Comparison of ENCODE assay signal across 18 mouse cellular contexts in the genomic region with DNA sequence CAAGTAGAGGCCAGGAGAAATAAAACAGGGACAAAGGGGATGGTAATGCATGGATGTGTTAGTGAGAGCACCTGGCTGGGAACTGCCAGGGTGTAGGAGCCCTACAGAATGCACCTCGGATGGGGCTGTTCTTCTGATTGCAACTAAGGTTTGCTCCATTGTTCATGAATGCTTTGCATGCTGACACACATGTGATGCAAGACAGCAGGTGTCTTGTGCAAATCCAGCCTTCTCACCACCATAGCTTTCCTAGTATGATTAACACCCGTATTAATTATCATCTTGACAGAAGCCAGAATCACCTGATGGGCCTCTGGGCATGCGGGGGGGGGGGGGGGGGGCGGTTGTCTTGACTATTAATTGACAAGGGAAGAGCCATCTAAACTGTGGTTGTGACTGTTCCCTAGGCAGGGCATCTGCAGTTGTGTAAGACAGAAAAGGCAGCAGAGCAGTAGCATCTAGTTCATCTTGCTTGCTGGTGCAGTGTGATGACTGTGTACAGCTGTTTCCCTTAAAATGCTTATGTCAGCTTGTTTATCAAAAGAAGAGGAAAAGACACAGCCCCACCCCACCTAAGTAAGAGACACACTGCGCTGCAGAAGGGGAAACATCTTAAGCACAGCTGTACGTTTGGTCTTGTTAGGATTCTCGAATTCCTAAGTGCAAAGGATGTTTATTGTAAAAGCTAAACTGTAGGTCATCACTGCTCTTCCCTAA. TPM values are rescaled to one million over a fixed set of nuclear protein-coding genes. Genes with fewer than 3 reads are reported as not detected.
DNase-seq lines count a peak whose midpoint lies in the region; ATAC-seq and TF ChIP-seq lines count a peak whose summit lies in the region.
"Had no signal": no experiment of that assay in that cellular context is flagged by ENCODE, and none has a peak within 500 bp of the region (broad histone marks: within the 10 kb centered on the region; RNA-seq: fewer than 3 reads in every experiment).

No protein-coding gene starts in this region.

- no peaks in the 10 kb centered on the region for H3K9me3 ChIP-seq in embryonic facial prominence, embryonic 15.5 days (replicated peaks)
- H3K9me3 ChIP-seq: limb, embryonic 13.5 days; stomach, embryonic 15.5 days had no signal

- no peak overlapping the region for H3K9ac ChIP-seq in embryonic facial prominence, embryonic 15.5 days
- H3K9ac ChIP-seq: limb, embryonic 13.5 days; stomach, embryonic 15.5 days had no signal

- H3K27ac ChIP-seq in layer of hippocampus, adult 2 months = peak overlapping the region; percentile 36; the same call in 1 of the 2 replicates
- peak overlapping the region; percentile 83 for H3K27ac ChIP-seq in embryonic facial prominence, embryonic 15.5 days (replicated peaks)
- H3K27ac ChIP-seq: left cerebral cortex, adult 2 months; limb, embryonic 13.5 days; stomach, embryonic 15.5 days had no signal

- H3K36me3 ChIP-seq in embryonic facial prominence, embryonic 15.5 days = peaks cover 54% of the 10 kb centered on the region

- 49% methylated on average over 7 of the region's 7 CpGs for WGBS in embryonic facial prominence, embryonic 15.5 days

- no peak for TF ChIP-seq CTCF in layer of hippocampus, adult 2 months (conservative IDR thresholded peaks at IDR 0.05)
- no peak for TF ChIP-seq CTCF in brain, embryonic 14.5 days (IDR thresholded peaks at IDR 0.05; ENCODE audit: borderline replicate concordance, extremely low read depth, insufficient read depth, insufficient read length)

- no peaks in the 10 kb centered on the region for H3K27me3 ChIP-seq in embryonic facial prominence, embryonic 15.5 days
- H3K27me3 ChIP-seq: limb, embryonic 13.5 days; stomach, embryonic 15.5 days had no signal

- intact Hi-C loops in left cerebral cortex, postnatal 4 days (cut with DNase I) = no loop called here

- H3K4me2 ChIP-seq in embryonic facial prominence, embryonic 15.5 days (replicated peaks) = no peak overlapping the region
- H3K4me2 ChIP-seq: limb, embryonic 13.5 days; stomach, embryonic 15.5 days had no signal

- peaks cover 30% of the 10 kb centered on the region for H3K4me1 ChIP-seq in embryonic facial prominence, embryonic 15.5 days

- TF ChIP-seq POLR2A in brain, embryonic 14.5 days (IDR thresholded peaks at IDR 0.05; ENCODE audit: borderline replicate concordance, extremely low read depth, insufficient read depth, insufficient read length, poor library complexity, severe bottlenecking) = no peak

- no peak for DNase-seq in layer of hippocampus, adult 2 months (ENCODE audit: low spot score in 2 of 2)
- DNase-seq in layer of hippocampus, postnatal 25 days (ENCODE audit: extremely low spot score in 1 of 2, low spot score in 1 of 2) = no peak
- peak; percentile 24 for DNase-seq in brain, embryonic 14.5 days (ENCODE audit: low read depth)
- no peak for DNase-seq in left cerebral cortex, postnatal 4 days
- no peak for DNase-seq in cerebellum, postnatal 14 days
- DNase-seq: cerebellum, adult 11 months; cerebellum, postnatal 36 days; midbrain, embryonic 14.5 days; right cerebral cortex, adult 18-20 months; spleen, adult 18-20 months; thymus, postnatal 4 days had no signal

- H3K4me3 ChIP-seq in layer of hippocampus, adult 2 months = no peak overlapping the region
- H3K4me3 ChIP-seq in embryonic facial prominence, embryonic 15.5 days (replicated peaks) = no peak overlapping the region
- H3K4me3 ChIP-seq: left cerebral cortex, adult 2 months; limb, embryonic 13.5 days; stomach, embryonic 15.5 days had no signal

- no peak for ATAC-seq in embryonic facial prominence, embryonic 15.5 days (ENCODE audit: insufficient number of reproducible peaks, low FRiP score, low TSS enrichment, low read depth)
- peak; percentile 70 for ATAC-seq in monocyte, adult 5-6 weeks (replicated peaks; ENCODE audit: insufficient number of reproducible peaks, low FRiP score, low TSS enrichment, poor library complexity, severe bottlenecking)
- ATAC-seq: CD4-positive, CD25-positive, alpha-beta regulatory T cell, adult 4 months had no signal

RNA-seq across cellular contexts. Expression of a gene that starts 9.9 kb away (rescaled TPM):
- total RNA-seq in layer of hippocampus, adult 2 months (2021) = 1 to 10 TPM; 2.7 to 5.5 TPM
- total RNA-seq in layer of hippocampus, postnatal 25 days (2021) = 1 to 10 TPM; 1.6 to 1.7 TPM
- 0.53 and 0.89 TPM in 2 replicates for polyA plus RNA-seq in brain, embryonic 14.5 days (2012; rRNA removed)
- polyA plus RNA-seq in embryonic facial prominence, embryonic 15.5 days (2015; fragmentation: Nextera tagmentation; extraction: Ambion mirVana) = 2.3 and 3.4 TPM in 2 replicates
- 10.1 to 17.4 TPM in 2 of 3 replicates, not detected in the other for total RNA-seq in monocyte, adult 5-6 weeks (2017)
- 1 to 10 TPM; 2.0 to 3.4 TPM for total RNA-seq in left cerebral cortex, postnatal 4 days (2021)

RNA-seq across cellular contexts. Expression of a gene that starts 24.9 kb away (rescaled TPM):
- total RNA-seq in layer of hippocampus, adult 2 months (2021) = 10 to 100 TPM; 70.6 to 82.7 TPM
- 10 to 100 TPM; 69.7 to 82.2 TPM for total RNA-seq in layer of hippocampus, postnatal 25 days (2021)
- polyA plus RNA-seq in brain, embryonic 14.5 days (2012; rRNA removed) = 64.7 and 66.2 TPM in 2 replicates
- polyA plus RNA-seq in embryonic facial prominence, embryonic 15.5 days (2015; fragmentation: Nextera tagmentation; extraction: Ambion mirVana) = 46.7 and 48.1 TPM in 2 replicates
- total RNA-seq in monocyte, adult 5-6 weeks (2017) = 157 to 202 TPM (median 181 TPM) in 3 replicates
- 10 to 100 TPM; 46.5 to 53.2 TPM for total RNA-seq in left cerebral cortex, postnatal 4 days (2021)

RNA-seq across cellular contexts. Expression of a gene that starts 26.0 kb away (rescaled TPM):
- 1 to 10 TPM; 6.3 to 6.9 TPM for total RNA-seq in layer of hippocampus, adult 2 months (2021)
- total RNA-seq in layer of hippocampus, postnatal 25 days (2021) = 10 to 100 TPM in 1 of 2 experiments, 1 to 10 TPM in 1; 6.0 to 10.8 TPM
- polyA plus RNA-seq in brain, embryonic 14.5 days (2012; rRNA removed) = 3.1 and 3.2 TPM in 2 replicates
- polyA plus RNA-seq in embryonic facial prominence, embryonic 15.5 days (2015; fragmentation: Nextera tagmentation; extraction: Ambion mirVana) = 0.35 and 0.80 TPM in 2 replicates
- total RNA-seq in monocyte, adult 5-6 weeks (2017) = 0.97 to 1.5 TPM in 2 of 3 replicates, not detected in the other
- 10 to 100 TPM in 1 of 2 experiments, 1 to 10 TPM in 1; 6.2 to 10.4 TPM for total RNA-seq in left cerebral cortex, postnatal 4 days (2021)
- total RNA-seq: hematopoietic stem cell, adult 5-6 weeks had no signal

RNA-seq across cellular contexts. Expression of a gene that starts 53.1 kb away (rescaled TPM):
- total RNA-seq in layer of hippocampus, adult 2 months (2021) = under 1 TPM; 0.59 to 0.66 TPM
- total RNA-seq in layer of hippocampus, postnatal 25 days (2021) = 1 to 10 TPM in 1 of 2 experiments, under 1 TPM in 1; 0.45 to 1.3 TPM
- polyA plus RNA-seq in brain, embryonic 14.5 days (2012; rRNA removed) = 1.3 and 2.1 TPM in 2 replicates
- polyA plus RNA-seq in embryonic facial prominence, embryonic 15.5 days (2015; fragmentation: Nextera tagmentation; extraction: Ambion mirVana) = 107 and 118 TPM in 2 replicates
- total RNA-seq in monocyte, adult 5-6 weeks (2017) = 1.5 to 2.3 TPM (median 1.8 TPM) in 3 replicates
- under 1 TPM; 0.72 to 0.83 TPM for total RNA-seq in left cerebral cortex, postnatal 4 days (2021)
- polyA plus RNA-seq: CD4-positive, CD25-positive, alpha-beta regulatory T cell, adult 4 months had no signal
